Mouse (Mus musculus): ENCODE measurements around the gene Nfx1.

DNA sequence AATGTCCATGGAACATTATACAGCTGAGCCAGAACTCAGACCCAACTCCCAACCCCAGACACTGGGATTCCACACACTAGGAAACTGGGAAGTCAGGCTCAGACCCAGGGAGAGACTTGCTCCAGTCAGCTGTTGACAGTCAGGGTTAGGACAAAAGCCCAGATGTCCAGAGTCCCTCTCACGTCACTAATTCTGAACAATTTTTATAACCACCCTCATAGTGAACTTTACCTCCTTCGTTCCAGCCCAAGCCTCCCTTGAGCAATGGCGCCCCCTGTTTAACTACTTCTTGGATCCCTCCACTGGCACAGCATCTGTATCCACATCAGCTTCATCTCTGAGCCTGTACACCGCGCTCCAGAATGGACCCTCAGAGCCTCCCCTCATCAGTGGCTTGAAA, 73.3 kb downstream of the Nfx1 start:
- TF ChIP-seq CTCF (IDR thresholded peaks at IDR 0.05) = peak; percentile 65
- 0 out of 2 replicates have a peak, but pooled peaks have one; percentile 31 for TF ChIP-seq POLR2A (IDR thresholded peaks at IDR 0.05; ENCODE audit: insufficient read depth, low read depth, low read length)
